In the genomic region with DNA sequence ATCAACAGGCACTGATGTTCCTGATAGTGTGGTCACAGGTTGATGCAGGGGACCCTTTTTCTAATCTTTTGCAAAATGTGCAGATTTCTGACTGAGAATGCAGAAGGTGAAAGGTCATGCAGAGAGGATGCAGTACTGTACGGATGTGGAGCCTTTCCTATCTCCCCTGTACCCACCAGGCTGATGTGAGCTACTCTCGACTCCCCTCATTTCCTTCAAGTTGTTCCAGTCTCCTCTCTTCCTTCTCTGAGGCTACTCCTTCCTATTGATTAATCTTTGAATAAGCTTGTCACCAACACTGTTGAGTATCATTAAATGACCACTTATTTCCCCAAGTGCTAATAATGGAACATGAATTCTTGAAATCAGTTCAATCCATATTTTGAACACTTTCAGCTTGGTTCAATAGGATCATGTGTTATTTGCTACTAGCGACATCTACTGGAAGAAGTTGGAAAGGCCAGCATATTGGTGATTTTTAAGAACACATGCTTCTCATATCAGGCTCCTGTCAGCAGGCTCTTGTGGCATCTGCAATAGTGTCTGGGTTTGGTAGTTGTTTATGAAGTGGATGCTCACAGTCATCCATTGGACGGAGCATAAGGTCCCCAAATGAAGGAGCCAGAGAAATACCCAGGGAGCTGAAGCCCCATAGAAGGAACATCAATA, we compare ENCODE assay signal across 8 mouse cellular contexts. TPM values are rescaled to one million over a fixed set of nuclear protein-coding genes. Genes with fewer than 3 reads are reported as not detected.
DNase-seq lines count a peak whose midpoint lies in the region; ATAC-seq and TF ChIP-seq lines count a peak whose summit lies in the region.

No protein-coding gene starts in this region.

- TF ChIP-seq EP300 in stomach, postnatal 0 days (optimal IDR thresholded peaks at IDR 0.05): no peak

- no peak overlapping the region for H3K4me2 ChIP-seq in hindbrain, embryonic 13.5 days
- no peak overlapping the region for H3K4me2 ChIP-seq in lung, embryonic 16.5 days (ENCODE audit: low read depth, low read length)
- no peak overlapping the region for H3K4me2 ChIP-seq in stomach, postnatal 0 days (replicated peaks; ENCODE audit: low read depth)

- 39% methylated on average over 4 of the region's 4 CpGs for WGBS in hindbrain, embryonic 13.5 days
- WGBS in lung, embryonic 16.5 days: 22% methylated on average over 4 of the region's 4 CpGs
- 28% methylated on average over 4 of the region's 4 CpGs for WGBS in stomach, postnatal 0 days

- H3K9ac ChIP-seq in hindbrain, embryonic 13.5 days: no peak overlapping the region
- no peak overlapping the region for H3K9ac ChIP-seq in lung, embryonic 16.5 days (ENCODE audit: low read length)
- no peak overlapping the region for H3K9ac ChIP-seq in stomach, postnatal 0 days (ENCODE audit: low read length)

- ATAC-seq in cerebellum, adult (ENCODE audit: insufficient number of reproducible peaks, low FRiP score, low TSS enrichment): peak; percentile 74
- ATAC-seq in hindbrain, embryonic 13.5 days (ENCODE audit: low FRiP score): peak; percentile 69
- ATAC-seq in lung, embryonic 16.5 days (ENCODE audit: low read depth): 0 out of 2 replicates have a peak, but pooled peaks have one; percentile 34
- ATAC-seq in stomach, postnatal 0 days (ENCODE audit: low FRiP score, low TSS enrichment): no peak

- H3K27ac ChIP-seq in hindbrain, embryonic 13.5 days: no peak overlapping the region
- no peak overlapping the region for H3K27ac ChIP-seq in lung, embryonic 16.5 days (ENCODE audit: low read length)
- H3K27ac ChIP-seq in stomach, postnatal 0 days (replicated peaks): no peak overlapping the region

- TF ChIP-seq CTCF in stomach, postnatal 0 days (IDR thresholded peaks at IDR 0.05; ENCODE audit: low read depth): peak; percentile 92

- no peak for DNase-seq in cerebellum, adult 11-12 months
- peak; percentile 8 to 22 for DNase-seq in spleen, postnatal 36 days (ENCODE audit: low spot score in 2 of 2)
- DNase-seq in spleen, postnatal 4 days (ENCODE audit: low spot score in 2 of 2): no peak
- DNase-seq in embryo, embryonic 11 days: peak; percentile 70
- DNase-seq in stomach, postnatal 0 days (ENCODE audit: low spot score): no peak

- no peaks in the 10 kb centered on the region for H3K4me1 ChIP-seq in hindbrain, embryonic 13.5 days (replicated peaks)
- H3K4me1 ChIP-seq in lung, embryonic 16.5 days (replicated peaks; ENCODE audit: control insufficient read depth, insufficient read depth, low read length): no peaks in the 10 kb centered on the region
- H3K4me1 ChIP-seq in stomach, postnatal 0 days (replicated peaks; ENCODE audit: control insufficient read depth, insufficient read depth): no peaks in the 10 kb centered on the region

- no peak overlapping the region for H3K4me3 ChIP-seq in hindbrain, embryonic 13.5 days
- H3K4me3 ChIP-seq in lung, embryonic 16.5 days (ENCODE audit: low read length): no peak overlapping the region
- H3K4me3 ChIP-seq in stomach, postnatal 0 days (ENCODE audit: low read depth, low read length): no peak overlapping the region

- peaks cover 7% of the 10 kb centered on the region for H3K9me3 ChIP-seq in hindbrain, embryonic 13.5 days
- peaks cover 5% of the 10 kb centered on the region for H3K9me3 ChIP-seq in lung, embryonic 16.5 days (ENCODE audit: control insufficient read depth, low read length)
- H3K9me3 ChIP-seq in stomach, postnatal 0 days (ENCODE audit: control insufficient read depth, low read length): no peaks in the 10 kb centered on the region

- H3K36me3 ChIP-seq in hindbrain, embryonic 13.5 days: no peaks in the 10 kb centered on the region
- no peaks in the 10 kb centered on the region for H3K36me3 ChIP-seq in lung, embryonic 16.5 days (ENCODE audit: control insufficient read depth, insufficient read depth, low read length)
- H3K36me3 ChIP-seq in stomach, postnatal 0 days (ENCODE audit: control insufficient read depth, insufficient read depth, low read length): no peaks in the 10 kb centered on the region

- H3K27me3 ChIP-seq in hindbrain, embryonic 13.5 days: no peaks in the 10 kb centered on the region
- no peaks in the 10 kb centered on the region for H3K27me3 ChIP-seq in lung, embryonic 16.5 days (ENCODE audit: control insufficient read depth, insufficient read depth, low read depth, low read length)
- no peaks in the 10 kb centered on the region for H3K27me3 ChIP-seq in stomach, postnatal 0 days (ENCODE audit: control insufficient read depth, insufficient read depth, low read length)

RNA-seq across cellular contexts. Expression of a gene that starts 12.7 kb away (rescaled TPM):
- not detected in 2 replicates for polyA plus RNA-seq in hindbrain, embryonic 13.5 days (2015; fragmentation: Nextera tagmentation; extraction: Ambion mirVana)
- not detected in 2 replicates for polyA plus RNA-seq in lung, embryonic 16.5 days (2015; fragmentation: Nextera tagmentation; extraction: Ambion mirVana)
- not detected in 2 replicates for polyA plus RNA-seq in stomach, postnatal 0 days (2015; fragmentation: Nextera tagmentation; extraction: Ambion mirVana)

RNA-seq across cellular contexts. Expression of a gene that starts 27.6 kb away (rescaled TPM):
- polyA plus RNA-seq in hindbrain, embryonic 13.5 days (2015; fragmentation: Nextera tagmentation; extraction: Ambion mirVana): not detected in 2 replicates
- not detected in 2 replicates for polyA plus RNA-seq in lung, embryonic 16.5 days (2015; fragmentation: Nextera tagmentation; extraction: Ambion mirVana)
- not detected in 2 replicates for polyA plus RNA-seq in stomach, postnatal 0 days (2015; fragmentation: Nextera tagmentation; extraction: Ambion mirVana)

RNA-seq across cellular contexts. Expression of a gene that starts 31.9 kb away (rescaled TPM):
- not detected in 2 replicates for polyA plus RNA-seq in hindbrain, embryonic 13.5 days (2015; fragmentation: Nextera tagmentation; extraction: Ambion mirVana)
- polyA plus RNA-seq in lung, embryonic 16.5 days (2015; fragmentation: Nextera tagmentation; extraction: Ambion mirVana): not detected in 2 replicates
- polyA plus RNA-seq in stomach, postnatal 0 days (2015; fragmentation: Nextera tagmentation; extraction: Ambion mirVana): not detected in 2 replicates

RNA-seq across cellular contexts. Expression of a gene that starts 44.5 kb away (rescaled TPM):
- not detected in 2 replicates for polyA plus RNA-seq in hindbrain, embryonic 13.5 days (2015; fragmentation: Nextera tagmentation; extraction: Ambion mirVana)
- polyA plus RNA-seq in lung, embryonic 16.5 days (2015; fragmentation: Nextera tagmentation; extraction: Ambion mirVana): not detected in 2 replicates
- not detected in 2 replicates for polyA plus RNA-seq in stomach, postnatal 0 days (2015; fragmentation: Nextera tagmentation; extraction: Ambion mirVana)

RNA-seq across cellular contexts. Expression of a gene that starts 50.6 kb away (rescaled TPM):
- 0.64 and 0.80 TPM in 2 replicates for polyA plus RNA-seq in hindbrain, embryonic 13.5 days (2015; fragmentation: Nextera tagmentation; extraction: Ambion mirVana)
- 0.98 and 1.0 TPM in 2 replicates for polyA plus RNA-seq in lung, embryonic 16.5 days (2015; fragmentation: Nextera tagmentation; extraction: Ambion mirVana)
- polyA plus RNA-seq in stomach, postnatal 0 days (2015; fragmentation: Nextera tagmentation; extraction: Ambion mirVana): 0.34 and 0.45 TPM in 2 replicates

Comparison
In these comparisons a context has a peak if more than half of its experiments do, and no peak if none do; other contexts are left out.
1. DNase-seq: peak in spleen, postnatal 36 days (2 of 2) and embryo, embryonic 11 days (single experiment); none in cerebellum, adult 11-12 months (single experiment), spleen, postnatal 4 days (0 of 2) and stomach, postnatal 0 days (single experiment).